Mouse (Mus musculus) cerebellum, postnatal 14 days (tissue): ENCODE results near the gene Umodl1.

ENCODE experiments used
- DNase-seq, 2 experiments: peaks; one replicate each; pipeline ENCODE4 v3.0.0; 2021; ENCODE audit warnings: mixed read lengths in 2 of 2

The Umodl1 gene

DNA sequence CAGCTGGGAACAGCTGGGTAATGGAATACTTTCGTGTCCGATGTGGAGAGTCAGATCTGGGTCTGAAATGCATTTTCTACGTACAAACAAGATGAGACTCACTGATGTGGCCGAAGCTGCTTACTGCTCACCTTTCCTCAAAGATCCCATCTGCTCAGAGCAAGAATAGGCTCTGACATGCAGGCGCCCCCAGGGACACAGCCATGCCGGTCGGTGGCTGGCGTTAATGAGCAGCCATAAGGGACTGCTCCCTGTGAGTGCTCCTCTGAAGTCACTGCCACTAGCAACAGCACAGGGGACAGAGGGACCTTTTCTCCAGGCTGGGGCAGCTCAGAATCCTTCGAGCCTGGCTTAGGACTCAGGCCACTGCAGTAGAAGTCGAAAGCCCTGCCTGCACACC lies at the start of gene Umodl1:
Gene Umodl1 (plus strand): TSS at position 301 of the 400 bp plus-strand sequence.
- DNase-seq: no peak

DNA sequence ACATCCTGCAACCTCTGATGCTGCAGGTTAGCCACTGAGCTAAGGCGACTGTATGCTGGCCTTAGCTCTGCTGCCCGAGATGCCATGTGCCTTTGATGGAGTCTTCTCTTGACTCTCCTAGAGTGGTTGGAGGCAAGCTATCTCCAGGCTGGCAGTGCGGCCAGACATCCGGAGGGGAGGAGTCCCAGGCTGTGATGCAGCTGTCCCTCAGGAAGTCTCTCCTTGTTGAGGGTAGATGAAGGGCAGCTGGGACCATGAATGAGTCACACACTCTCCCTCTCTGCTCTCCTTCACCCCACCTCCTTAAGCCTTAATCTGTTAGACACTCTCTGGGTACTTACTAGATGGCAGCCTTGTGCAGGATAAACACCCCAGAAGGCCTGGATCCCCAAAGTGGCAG lies 46.9 kb upstream of the Umodl1 start:
- no peak for DNase-seq

DNA sequence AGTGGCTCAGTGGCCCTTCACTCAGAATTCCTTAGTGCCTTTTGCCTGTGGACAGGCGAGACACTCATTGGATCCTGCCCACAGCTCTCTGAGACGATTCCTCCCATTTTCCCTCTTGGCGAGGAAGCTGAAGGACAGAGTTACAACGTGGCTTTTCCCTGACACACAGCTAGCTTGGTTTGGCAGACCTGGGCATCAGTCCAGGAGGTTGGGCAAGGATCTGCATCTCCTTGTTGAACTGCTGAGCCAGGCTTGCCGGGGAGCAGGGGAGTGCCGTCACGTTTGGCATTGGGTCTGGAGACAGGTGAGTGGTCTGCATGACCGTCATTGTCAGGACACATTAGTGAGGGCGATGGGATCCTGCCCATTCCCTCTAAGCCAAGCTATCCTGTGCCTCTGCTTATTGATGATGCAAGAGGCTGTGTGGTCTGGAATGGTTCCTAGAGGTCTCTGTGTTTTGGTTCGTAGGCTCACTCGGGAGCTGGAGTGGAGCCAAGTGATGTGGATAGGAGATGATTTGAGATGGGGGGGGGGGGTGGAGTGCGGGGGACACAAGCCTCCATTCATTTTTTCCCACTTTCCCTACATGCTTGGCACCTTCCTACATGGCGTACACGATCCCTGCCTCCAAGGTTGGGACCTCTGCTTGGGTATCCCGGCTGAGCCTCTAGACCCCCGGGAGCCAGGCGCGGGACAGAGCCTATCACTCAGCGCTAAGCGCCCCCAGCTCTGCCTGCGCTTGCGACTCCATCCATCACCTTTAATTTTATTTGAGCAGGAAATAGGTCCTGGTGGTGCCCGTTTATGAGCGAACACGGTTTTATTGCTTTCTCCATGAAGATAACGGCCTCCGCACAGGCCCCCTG lies 43.3 kb upstream of the Umodl1 start:
- DNase-seq: peak; percentile 72 to 74

DNA sequence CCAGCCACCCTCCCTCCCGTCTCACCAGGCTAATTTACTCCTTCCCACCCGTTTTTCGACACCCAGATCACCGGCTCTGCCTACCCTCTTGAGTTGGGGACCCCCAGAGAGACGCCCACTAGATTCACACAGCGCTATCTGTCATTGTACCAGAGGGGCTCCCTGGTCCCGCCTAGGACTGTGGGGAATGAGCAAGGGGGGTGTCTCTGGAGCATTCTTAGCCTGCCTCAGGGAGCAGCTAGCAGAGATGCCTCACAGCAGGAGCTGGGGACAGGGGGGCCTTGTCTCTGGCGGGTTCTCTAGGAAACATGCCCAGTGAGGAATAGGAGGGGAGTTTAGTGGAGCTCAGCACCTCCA lies 42.7 kb upstream of the Umodl1 start:
- no peak for DNase-seq

DNA sequence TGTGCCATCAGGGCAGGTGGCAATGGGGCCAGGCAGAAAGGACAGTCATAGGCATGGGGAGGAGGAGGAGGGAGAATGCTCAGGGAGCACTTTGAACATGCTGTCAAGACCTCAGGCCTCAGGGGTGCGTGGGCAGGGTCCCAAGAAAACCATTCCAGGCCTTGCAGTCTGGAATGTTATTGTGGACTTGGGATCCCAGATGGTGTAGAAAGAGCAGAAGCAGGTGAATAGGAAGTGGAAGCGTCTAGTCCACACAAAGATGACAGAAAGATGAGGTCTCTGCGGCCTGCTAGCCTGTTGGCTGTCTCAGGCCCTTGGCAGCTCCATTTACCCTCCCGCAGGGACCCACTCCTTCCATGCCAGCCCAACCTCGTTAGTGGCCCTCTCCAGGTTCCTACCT lies 41.9 kb upstream of the Umodl1 start:
- DNase-seq: peak; percentile 52 to 64

DNA sequence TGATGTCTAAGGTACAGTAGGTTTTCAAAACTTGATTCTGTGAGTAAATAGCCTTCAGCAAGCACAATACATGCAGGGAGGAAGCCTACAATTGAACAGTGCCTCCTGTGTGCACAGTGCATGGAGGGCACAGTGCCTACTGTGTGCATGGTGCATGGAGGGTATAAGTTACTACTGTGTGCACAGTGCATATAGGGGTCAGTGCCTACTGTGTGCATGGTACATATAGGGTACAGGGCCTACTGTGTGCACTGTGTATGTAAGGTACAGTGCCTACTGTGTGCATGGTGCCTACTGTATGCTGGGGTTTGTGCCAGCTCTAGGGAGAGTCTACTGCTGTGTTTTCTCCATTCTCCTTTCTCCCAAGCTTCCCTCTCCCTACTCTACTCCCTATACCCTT lies 40.2 kb upstream of the Umodl1 start:
- no peak for DNase-seq

DNA sequence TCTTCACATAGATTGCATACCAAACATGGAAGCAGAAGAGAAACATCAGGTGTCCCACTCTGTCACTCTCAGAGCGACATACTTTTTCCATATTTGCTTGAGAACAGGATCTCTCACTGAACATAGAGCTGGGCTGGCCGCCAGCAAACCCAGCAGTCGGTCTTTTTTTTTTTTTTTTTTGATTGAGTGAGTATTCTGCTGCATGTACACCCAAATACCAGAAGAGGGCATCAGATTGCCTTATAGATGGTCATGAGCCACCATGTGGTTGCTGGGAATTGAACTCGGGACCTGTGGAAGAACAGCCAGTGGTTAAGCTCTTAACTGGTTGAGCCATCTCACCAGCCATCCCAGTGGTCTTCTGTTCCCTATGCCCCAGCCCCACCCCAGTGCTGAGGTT lies 30.9 kb upstream of the Umodl1 start:
- peak in 1 of 2 experiments; percentile 47 for DNase-seq

DNA sequence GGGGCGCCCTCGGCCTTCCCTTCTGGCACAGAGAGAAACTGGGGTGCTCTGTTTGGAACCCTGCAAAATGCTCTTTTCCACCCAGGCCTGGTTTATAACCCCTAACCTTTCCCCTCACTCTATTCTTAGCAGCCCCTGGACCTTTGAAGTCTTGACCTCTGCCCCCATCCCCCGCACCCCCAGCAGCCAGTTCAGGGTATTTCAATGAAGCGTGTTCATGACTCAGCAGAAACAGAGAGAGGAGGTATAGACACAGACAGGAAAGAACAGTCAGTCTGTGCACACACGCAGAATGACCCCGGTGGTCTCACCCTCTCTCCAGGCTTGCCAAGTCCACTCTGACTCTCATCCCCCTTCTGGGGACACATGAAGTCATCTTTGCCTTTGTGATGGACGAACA lies 23.6 kb upstream of the Umodl1 start:
- DNase-seq: no peak

DNA sequence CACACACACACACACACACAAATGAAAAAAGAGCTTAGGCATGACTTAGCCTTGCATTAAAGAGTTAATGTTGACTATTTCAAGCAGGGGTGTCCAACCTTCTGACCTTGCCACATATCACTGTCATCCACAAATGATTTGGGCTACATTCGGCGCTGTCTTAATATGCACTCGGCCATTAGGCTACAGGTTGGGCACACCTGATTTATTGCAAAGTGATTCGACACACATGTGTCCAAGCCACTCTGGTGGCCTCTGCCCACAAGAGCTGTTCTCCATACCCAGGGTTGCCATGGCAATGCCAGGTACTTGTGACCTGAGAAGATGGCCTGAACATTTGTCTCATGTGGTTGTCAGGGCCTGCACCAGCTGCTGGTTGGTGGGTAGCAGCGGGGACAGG lies 21.6 kb upstream of the Umodl1 start:
- no peak for DNase-seq

DNA sequence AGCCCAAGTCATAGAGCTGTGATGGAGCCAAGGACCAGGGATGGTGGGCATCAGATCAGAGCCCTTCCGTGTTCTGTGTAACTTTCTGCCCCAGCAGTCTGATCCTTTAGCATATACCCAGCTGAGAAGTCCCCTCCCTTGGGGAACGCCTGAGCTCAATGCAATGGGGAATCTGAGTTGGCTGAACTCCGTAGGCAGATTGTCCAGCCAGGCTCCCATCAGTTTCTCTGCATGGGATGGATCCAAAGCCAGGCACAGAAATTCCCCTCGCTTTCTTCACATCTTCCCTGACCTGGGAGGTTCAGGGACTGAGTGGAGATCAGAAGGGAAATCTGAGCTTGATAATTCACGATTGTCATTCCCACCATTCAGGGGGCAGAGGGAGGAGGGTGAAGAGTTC lies 19.1 kb upstream of the Umodl1 start:
- DNase-seq: peak; percentile 41 to 65

DNA sequence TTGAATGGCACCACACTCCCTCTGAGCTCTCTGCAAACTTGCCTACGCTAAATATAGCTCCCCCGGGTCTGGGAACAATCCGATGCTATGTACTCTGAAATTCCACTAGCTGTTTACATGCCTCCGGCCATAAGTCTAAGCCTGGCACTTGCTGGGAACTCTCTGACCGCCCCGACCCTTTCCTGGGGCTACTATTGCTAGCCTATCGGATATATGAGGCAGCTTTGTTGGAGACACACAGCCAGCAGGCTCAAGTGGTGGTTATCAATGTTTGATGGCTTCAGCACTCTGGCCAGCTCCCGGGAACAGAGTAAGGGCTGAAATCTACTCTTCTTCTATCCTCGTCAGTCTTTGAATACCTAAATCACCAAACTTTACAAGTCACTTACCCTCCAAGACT lies 15.9 kb upstream of the Umodl1 start:
- DNase-seq: no peak

DNA sequence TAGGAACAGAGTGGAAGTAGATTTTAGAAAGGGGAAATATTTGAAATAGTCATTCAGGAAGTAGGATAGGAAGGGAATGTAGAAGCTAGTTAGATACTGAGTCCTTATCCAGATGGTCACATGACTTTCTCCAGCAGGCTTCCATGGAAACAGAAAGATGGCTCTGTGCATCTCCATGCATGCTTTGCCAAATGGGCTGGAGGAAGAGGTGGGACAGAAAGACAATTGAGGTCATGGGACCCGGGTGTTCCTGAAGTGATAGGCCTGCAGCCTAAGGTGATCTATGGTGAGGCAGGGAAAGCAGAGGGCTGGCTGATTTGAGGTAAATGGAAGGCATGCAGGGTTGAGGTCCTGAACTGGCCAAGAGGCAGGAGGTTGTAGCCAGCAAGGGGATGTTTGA lies 6.1 kb upstream of the Umodl1 start:
- no peak for DNase-seq

DNA sequence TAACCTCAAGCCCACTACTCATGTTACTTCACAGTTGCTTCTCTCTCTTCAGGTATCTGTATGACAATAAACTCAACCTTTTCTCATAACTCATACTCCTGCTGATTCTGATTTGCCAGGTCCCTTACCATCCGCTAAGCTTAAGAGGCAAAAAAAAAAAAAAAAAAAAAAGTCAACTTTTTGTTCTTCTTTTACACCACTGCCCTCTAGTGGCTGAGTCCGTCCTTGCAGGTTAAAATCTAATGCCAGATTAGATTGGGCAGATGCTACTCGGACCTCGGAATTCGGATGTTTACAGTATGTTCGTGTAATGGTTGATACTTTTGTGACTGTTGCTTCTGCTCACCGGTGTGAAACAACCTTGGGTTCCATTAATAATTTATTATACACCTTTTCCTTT lies 3.7 kb upstream of the Umodl1 start:
- peak; percentile 86 to 93 for DNase-seq

DNA sequence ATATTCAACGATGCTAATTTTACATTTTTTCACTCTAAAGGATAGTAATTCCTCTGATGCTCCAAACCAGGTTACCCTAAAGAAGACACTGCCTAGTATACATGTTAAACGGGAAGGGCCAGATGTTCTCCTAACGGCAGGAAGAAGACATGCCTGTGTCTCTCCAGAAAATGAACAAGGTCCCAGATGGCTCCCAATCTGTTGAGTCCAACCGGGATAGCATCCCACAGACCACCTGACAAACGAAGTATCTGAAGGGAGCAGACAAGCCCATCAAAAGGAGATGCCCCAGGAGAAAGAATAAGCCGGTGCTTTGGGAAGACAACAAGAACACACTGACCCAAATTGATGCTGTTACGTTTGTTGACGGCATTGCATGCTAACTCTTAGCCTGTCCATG lies 2.8 kb upstream of the Umodl1 start:
- DNase-seq: no peak

DNA sequence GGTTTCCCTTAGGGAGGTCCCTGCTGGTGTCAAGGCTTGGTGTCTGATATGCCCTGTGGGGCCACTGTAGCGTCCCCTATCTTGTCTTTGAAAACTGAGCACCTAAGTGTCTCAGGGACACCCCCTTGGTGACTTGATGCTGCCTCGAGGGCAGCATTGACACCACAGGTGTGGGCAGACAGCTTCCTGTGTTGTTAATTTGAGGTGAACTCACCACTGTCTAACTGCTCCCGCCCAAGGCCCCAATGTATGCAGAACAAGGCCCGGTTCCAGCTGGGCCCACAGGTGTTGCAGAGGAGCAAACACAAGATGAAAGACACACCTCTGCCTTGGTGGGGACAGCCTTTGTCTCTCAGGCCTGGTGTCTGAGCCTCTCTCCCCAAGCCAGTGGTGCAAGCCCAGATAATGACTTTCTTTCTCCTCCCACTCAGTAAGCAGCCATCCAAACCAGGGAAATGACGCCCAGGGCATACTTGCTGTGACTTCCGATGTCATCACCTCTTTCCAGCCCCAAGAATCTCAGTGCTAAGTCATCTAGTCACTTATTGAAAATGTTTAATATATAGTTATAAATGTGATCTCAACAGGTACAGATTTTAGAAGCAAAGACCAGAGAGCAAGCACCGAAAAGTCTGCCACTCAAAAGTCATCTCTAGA lies 7.6 kb downstream of the Umodl1 start:
- DNase-seq: no peak

DNA sequence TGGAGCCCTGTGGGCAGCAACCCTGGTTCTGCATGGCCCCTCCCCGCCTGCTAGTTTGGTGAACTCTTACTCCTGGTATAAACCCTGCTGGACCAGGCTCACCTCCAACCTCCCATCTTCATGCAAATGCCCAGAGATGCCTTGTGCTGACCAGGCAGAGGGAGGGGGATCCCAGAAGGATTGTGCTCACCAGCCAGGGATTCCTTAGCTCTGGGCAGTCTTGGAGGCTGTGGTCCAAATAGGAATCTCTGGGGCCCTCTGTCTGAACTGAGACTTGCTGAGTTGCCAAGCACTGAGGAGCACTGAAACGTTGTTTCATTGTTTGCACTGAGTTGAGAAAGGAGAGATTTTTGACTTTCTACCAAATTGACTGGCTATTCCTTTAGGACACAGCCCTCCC lies 8.4 kb downstream of the Umodl1 start:
- DNase-seq: peak in 1 of 2 experiments; percentile 32

DNA sequence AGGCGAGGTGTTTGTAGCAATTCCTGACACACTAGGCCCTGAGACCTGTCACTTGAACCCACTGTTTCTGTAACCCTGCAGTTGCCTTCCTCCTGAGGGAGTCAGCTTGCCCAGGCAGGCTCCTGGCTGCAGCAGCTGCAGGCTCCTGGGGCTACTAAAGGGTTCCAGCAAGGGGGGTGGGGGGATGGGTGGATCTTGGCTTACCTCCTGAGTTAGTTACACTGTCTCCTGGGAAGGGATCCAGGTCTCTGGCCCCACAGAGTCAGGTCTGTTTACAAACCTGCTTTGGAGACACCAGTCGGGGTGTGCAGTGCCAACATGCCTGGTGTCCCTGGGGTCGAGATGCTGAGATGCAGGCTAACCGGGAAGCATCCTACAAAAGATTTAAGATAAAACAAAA lies 15.5 kb downstream of the Umodl1 start:
- DNase-seq: peak; percentile 54 to 66

DNA sequence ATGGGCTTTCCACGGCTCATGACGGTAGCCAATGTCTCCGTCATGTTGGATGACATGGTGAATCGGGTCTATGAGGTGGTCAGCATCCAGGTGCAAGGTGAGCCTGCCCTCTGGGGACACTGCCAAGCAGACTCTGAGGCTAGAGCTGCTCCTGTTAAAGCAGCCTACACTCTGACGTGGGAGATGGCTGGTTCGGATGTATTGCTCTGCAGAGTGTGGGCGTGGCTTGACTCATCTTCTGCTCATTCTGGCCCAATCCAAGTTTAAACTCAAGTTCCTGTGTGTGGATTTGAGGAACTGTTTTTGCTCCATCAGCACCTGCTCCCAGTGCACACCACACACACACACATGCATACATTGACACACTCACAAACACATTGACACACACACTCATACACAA lies 17.4 kb downstream of the Umodl1 start:
- no peak for DNase-seq

DNA sequence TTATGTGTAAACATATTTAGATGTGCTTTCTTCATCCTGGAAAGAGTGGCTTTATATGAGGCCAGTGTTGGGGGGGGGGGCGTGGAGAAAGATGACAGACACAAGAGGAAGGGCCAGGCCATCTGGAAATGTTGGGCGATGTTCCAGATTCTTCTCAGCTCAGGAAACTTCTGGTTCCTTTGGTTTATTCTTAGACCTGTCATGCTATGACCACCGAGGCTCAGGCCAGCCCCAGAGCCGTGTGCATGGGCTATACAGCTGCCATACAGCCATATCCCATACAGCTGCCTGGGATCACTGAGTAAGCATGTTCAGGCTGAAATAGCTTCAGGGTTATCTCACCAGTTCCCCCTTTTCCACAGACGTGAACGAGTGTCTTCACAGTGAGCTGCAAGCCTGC lies 18.9 kb downstream of the Umodl1 start:
- peak; percentile 46 to 47 for DNase-seq

DNA sequence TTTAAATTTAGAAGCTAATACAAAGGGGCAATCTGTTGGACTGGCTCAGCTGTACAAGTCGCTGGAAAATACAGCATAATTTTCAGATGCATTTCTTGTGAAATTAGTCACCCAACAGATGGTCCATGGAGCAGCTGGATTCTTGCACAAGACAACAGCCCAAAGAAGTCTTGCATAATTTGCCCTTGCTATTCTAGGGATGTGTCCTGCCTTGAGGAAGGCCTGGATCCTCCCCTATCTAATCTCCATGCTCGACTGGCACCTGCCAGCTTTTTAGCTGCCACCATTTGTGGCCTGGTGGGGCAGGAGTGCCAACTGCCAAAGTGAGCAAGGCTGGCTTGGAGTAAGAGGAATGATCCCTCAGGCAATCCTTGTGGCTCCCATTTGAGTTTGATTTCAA lies 22.9 kb downstream of the Umodl1 start:
- DNase-seq: peak; percentile 51 to 67

DNA sequence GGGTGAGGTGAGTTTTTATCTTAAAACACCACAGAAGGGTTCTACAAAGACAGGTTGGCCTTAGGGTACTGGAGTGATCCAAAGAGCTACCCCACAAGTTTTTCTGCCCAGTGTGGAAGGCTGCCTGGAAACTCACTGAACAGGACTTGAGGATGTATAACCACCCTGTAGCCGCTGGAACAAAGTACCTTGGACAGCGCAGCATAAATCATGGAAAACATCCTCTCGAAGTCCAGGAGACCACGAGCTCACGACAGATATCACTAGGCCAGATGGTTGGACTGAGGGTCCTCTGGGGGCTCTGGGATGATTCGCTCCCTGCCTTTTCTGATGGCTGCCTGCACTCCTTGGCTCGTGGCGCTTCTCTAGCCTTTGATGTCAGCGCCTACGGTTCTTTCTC lies 24.1 kb downstream of the Umodl1 start:
- no peak for DNase-seq

DNA sequence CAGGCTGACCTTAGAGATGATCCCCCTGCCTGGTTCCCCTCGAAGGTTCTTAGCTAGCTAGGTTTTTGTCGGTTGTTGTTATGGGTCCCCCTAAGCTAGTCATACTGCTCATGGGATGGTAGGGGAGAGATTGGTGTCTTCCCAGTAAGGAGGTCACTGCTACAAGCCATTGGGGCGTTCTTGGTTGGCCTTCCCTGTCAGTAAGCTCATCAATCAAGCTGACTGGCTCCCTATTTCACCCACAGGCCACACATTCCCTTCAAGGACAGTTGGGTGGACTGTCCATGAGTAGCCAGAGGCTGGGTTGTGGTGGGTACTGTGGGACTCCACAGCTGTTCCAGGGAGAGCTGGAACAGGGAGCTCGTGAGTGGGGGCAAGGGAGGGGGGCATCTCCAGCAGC lies 29.1 kb downstream of the Umodl1 start:
- no peak for DNase-seq

DNA sequence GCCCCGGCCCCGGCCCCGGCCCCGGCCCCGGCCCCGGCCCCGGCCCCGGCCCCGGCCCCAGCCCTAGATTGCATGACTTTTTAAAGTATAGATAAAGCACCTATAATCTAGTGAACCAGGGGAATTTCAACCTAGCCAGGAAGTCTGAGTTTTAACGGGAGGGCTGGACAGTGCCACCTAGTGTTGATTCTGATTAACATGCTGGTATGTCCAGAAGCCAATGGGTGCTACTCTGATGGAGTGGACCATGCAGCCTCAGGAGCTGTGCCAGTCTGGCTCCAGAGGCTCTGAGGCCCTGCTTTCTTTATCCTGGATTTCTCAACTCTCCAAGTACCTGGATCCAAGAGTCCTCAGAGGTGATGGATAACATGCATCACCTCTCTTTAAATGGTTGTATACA lies 35.8 kb downstream of the Umodl1 start:
- DNase-seq: peak; percentile 66

DNA sequence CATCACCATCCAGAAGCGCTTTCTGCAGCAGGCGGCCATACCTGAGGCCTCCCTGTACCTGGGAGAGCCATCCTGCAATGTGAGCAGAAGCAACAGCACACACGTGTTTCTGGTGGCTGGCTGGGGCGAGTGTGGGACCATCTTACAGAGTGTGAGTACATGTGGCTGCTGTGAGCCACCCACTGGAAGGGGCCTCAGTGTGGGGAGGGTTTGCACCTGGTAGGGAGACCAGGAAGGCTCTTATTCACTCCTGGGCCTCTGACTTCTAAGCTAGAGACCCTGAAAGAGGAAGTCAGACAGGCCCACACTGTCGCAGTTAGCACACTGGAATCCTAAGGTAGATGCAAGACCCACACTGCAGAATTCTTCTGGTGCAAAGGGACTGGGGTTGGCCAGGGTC lies 41.9 kb downstream of the Umodl1 start:
- no peak for DNase-seq

DNA sequence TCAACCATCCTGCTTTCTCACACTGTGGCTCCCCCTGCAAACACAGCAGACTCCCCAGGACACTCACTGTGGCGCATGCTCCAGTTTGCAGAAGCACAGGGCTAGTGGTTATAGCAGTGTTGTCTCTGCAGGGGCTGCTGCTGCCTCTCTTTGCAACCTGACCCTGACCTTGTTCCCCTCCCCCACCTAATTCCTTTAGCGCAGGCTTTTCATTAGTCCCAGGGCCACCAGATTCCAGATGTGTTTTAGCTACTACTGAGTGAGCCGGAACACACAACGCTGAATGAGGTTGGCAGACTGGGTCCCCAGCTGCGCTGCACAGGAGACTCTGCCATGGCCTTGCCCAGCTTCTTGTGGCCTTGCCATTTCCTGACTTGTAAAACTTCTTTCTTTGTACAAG lies 46.5 kb downstream of the Umodl1 start:
- no peak for DNase-seq
